Mouse (Mus musculus) NIH3T3 (cell line): ENCODE data around the gene Cox7a1.
A peak's percentile ranks its signal among the peaks of the same experiment; 100 is the strongest.

Experiments used
- DNase-seq: peaks from one replicate; pipeline ENCODE4 v3.0.0-alpha.2; 2012; ENCODE audit warnings: low read depth

Cox7a1 gene

GRCm38 (mm10) chr7:30220008-30220356, 36.0 kb downstream of the Cox7a1 start:
- no peak for DNase-seq

- no peak for DNase-seq
Measured at GRCm38 (mm10) chr7:30221433-30221832, 37.5 kb downstream of the Cox7a1 start.

GRCm38 (mm10) chr7:30222205-30222604, 38.3 kb downstream of the Cox7a1 start:
- DNase-seq: no peak

- no peak for DNase-seq
Measured at GRCm38 (mm10) chr7:30224206-30224605, 40.3 kb downstream of the Cox7a1 start.

GRCm38 (mm10) chr7:30231328-30231668, 47.4 kb downstream of the Cox7a1 start:
- DNase-seq: peak; percentile 28

GRCm38 (mm10) chr7:30231669-30232454, 47.9 kb downstream of the Cox7a1 start, which contains the start of the genes Polr2i and Tbcb:
Gene Polr2i, plus strand, starts transcription at chr7:30231948.
Gene Tbcb, minus strand, starts transcription at chr7:30232272.
- DNase-seq: peak; percentile 99

- peak; percentile 81 for DNase-seq
Measured at GRCm38 (mm10) chr7:30232631-30233148, 48.7 kb downstream of the Cox7a1 start.

- DNase-seq: no peak
Measured at GRCm38 (mm10) chr7:30233387-30233786, 49.4 kb downstream of the Cox7a1 start.

GRCm38 (mm10) chr7:30234276-30234858, 50.4 kb downstream of the Cox7a1 start:
- DNase-seq: no peak

- DNase-seq: no peak
Measured at GRCm38 (mm10) chr7:30235091-30235490, 51.1 kb downstream of the Cox7a1 start.

- no peak for DNase-seq
Measured at GRCm38 (mm10) chr7:30235625-30236024, 51.7 kb downstream of the Cox7a1 start, which contains the start of gene Ovol3. Gene Ovol3, minus strand, starts transcription at chr7:30235725.
